ENCODE assay signal across 14 mouse cellular contexts in genomic region chr9:48711826-48712225, GRCm38 (mm10).
DNase-seq lines count a peak whose midpoint lies in the region; ATAC-seq and TF ChIP-seq lines count a peak whose summit lies in the region.
"Had no signal": no experiment of that assay in that cellular context is flagged by ENCODE, and none has a peak within 500 bp of the region (broad histone marks: within the 10 kb centered on the region; RNA-seq: fewer than 3 reads in every experiment).

No protein-coding gene starts in this region.

- H3K4me1 ChIP-seq in G1E (ENCODE audit: insufficient read depth, low read depth, low read length), result peaks cover 89% of the 10 kb centered on the region

- no peaks in the 10 kb centered on the region for H3K9me3 ChIP-seq in G1E (replicated peaks)
- H3K9me3 ChIP-seq: midbrain, embryonic 12.5 days; neural tube, embryonic 13.5 days had no signal

- no peak for TF ChIP-seq CTCF in layer of hippocampus, adult 2 months (conservative IDR thresholded peaks at IDR 0.05)
- no peak for TF ChIP-seq CTCF in G1E (IDR thresholded peaks at IDR 0.05; ENCODE audit: low read depth, low read length)

- intact Hi-C loops in left cerebral cortex, postnatal 25 days (cut with DNase I), result no loop called here

- peaks cover 73% of the 10 kb centered on the region for H3K36me3 ChIP-seq in G1E (replicated peaks)
- H3K36me3 ChIP-seq: neural tube, embryonic 13.5 days had no signal

- H3K4me3 ChIP-seq in layer of hippocampus, adult 2 months, result no peak overlapping the region
- peak overlapping the region; percentile 61; the same call in 1 of the 2 replicates for H3K4me3 ChIP-seq in G1E (ENCODE audit: low read depth, low read length)
- H3K4me3 ChIP-seq: erythroblast, embryonic 14.5 days; midbrain, embryonic 12.5 days; neural tube, embryonic 13.5 days had no signal

- peak; percentile 81 for ATAC-seq in G1E (ENCODE audit: extremely low read depth, insufficient number of reproducible peaks, low FRiP score, poor library complexity, severe bottlenecking)
- peak; percentile 87 for ATAC-seq in megakaryocyte-erythroid progenitor cell, adult 5-6 weeks (replicated peaks; ENCODE audit: low FRiP score, low TSS enrichment, poor library complexity, severe bottlenecking)

- no peaks in the 10 kb centered on the region for H3K27me3 ChIP-seq in G1E (ENCODE audit: insufficient read depth, low read length)
- H3K27me3 ChIP-seq: midbrain, embryonic 12.5 days had no signal

- no peak for DNase-seq in layer of hippocampus, adult 2 months (ENCODE audit: low spot score in 2 of 2)
- DNase-seq in layer of hippocampus, postnatal 25 days (ENCODE audit: extremely low spot score in 1 of 2, low spot score in 1 of 2), result no peak
- DNase-seq in G1E (ENCODE audit: low spot score) (peak; percentile 62), adipocyte (ENCODE audit: low spot score) (no peak)
- DNase-seq in c-Kit-positive CD71-positive TER-119-positive erythroid progenitor cells, embryonic 14.5 days (ENCODE audit: low spot score), result peak; percentile 34
- DNase-seq in left cerebral cortex, postnatal 25 days (ENCODE audit: low spot score in 2 of 2), result no peak
- DNase-seq: cerebellum, adult 18-20 months; embryo, embryonic 11 days; kidney, adult 18-20 months; right cerebral cortex, adult 18-20 months had no signal

- peak overlapping the region; percentile 57; the same call in 1 of the 2 replicates for H3K27ac ChIP-seq in layer of hippocampus, adult 2 months
- H3K27ac ChIP-seq: neural tube, embryonic 13.5 days had no signal

Comparison
In these comparisons a context has a peak if more than half of its experiments do, and no peak if none do; other contexts are left out.
1. DNase-seq: peak in G1E (single experiment) and c-Kit-positive CD71-positive TER-119-positive erythroid progenitor cells, embryonic 14.5 days (single experiment); none in layer of hippocampus, adult 2 months (0 of 2), layer of hippocampus, postnatal 25 days (0 of 2), left cerebral cortex, postnatal 25 days (0 of 2) and adipocyte (single experiment).